Mouse (Mus musculus) B cell, adult (primary cell): ENCODE measurements around the gene Smpdl3a. TPM values are rescaled to one million over a fixed set of nuclear protein-coding genes. Genes with fewer than 3 reads are reported as not detected.

Experiments used
- total RNA-seq: library from RNA; stranded (reverse); gene quantifications from 4 replicates; pipeline ENCODE4 v1.2.4, GENCODE M21; 2023; ENCODE audit not compliant: inconsistent age

The Smpdl3a gene
- total RNA-seq: 14.6 to 21.0 TPM (median 18.6 TPM) in 4 replicates

GRCm38 (mm10) chr10:57794018-57794417 is at the start of gene Smpdl3a:
Gene Smpdl3a (plus strand): TSS chr10:57794335.

GRCm38 (mm10) chr10:57784876-57785150 is 9.3 kb upstream of the Smpdl3a start, which contains the start of gene Fabp7:
Gene Fabp7 (plus strand): TSS chr10:57784881.

Other genes starting within 250 kb of the Smpdl3a start
- gene Pkib, start 162.4 kb upstream of the Smpdl3a start, total RNA-seq: 51.7 to 65.3 TPM (median 55.4 TPM) in 4 replicates
- not detected in 4 replicates for gene Fabp7, start 9.5 kb upstream of the Smpdl3a start, total RNA-seq